Mouse (Mus musculus) embryo, embryonic 9.5 days (tissue): ENCODE measurements at regions not wholly inside any gene's neighbourhood (a gene's known extent, or its start where the extent isn't known, plus 50 kb on each side); places are given as distances from the start of the nearest gene placed in this dataset.

ENCODE experiments used
- DNase-seq: peaks from one replicate; pipeline ENCODE4 v3.0.0-alpha.2; 2017; ENCODE audit errors: extremely low spot score

- no peak for DNase-seq
Measured at GRCm38 (mm10) chr5:91826636-91827035, 136.2 kb downstream of the Rchy1 start.

GRCm38 (mm10) chr5:91822844-91823576 lies 139.9 kb downstream of the Rchy1 start:
- DNase-seq, result no peak

GRCm38 (mm10) chr5:91818800-91819199 lies 144.1 kb downstream of the Rchy1 start:
- DNase-seq, result no peak

- DNase-seq, result no peak
Measured at GRCm38 (mm10) chr5:91818195-91818594, 144.7 kb downstream of the Rchy1 start.

GRCm38 (mm10) chr5:91816376-91816950 lies 146.4 kb downstream of the Rchy1 start:
- no peak for DNase-seq

GRCm38 (mm10) chr5:91814956-91815355 lies 147.9 kb downstream of the Rchy1 start:
- no peak for DNase-seq

- no peak for DNase-seq
Measured at GRCm38 (mm10) chr5:91814417-91814762, 148.5 kb downstream of the Rchy1 start.

GRCm38 (mm10) chr5:91813547-91814416 lies 149.1 kb downstream of the Rchy1 start:
- no peak for DNase-seq

GRCm38 (mm10) chr5:91807070-91808065 lies 155.5 kb downstream of the Rchy1 start:
- DNase-seq, result no peak

GRCm38 (mm10) chr5:91801297-91801980 lies 161.4 kb downstream of the Rchy1 start:
- no peak for DNase-seq

- DNase-seq, result no peak
Measured at GRCm38 (mm10) chr5:91797362-91797761, 165.5 kb downstream of the Rchy1 start.

- no peak for DNase-seq
Measured at GRCm38 (mm10) chr5:91792732-91793131, 170.1 kb downstream of the Rchy1 start.

GRCm38 (mm10) chr5:91790412-91790811 lies 172.5 kb downstream of the Rchy1 start:
- DNase-seq, result no peak

GRCm38 (mm10) chr5:91783966-91784365 lies 178.9 kb downstream of the Rchy1 start:
- DNase-seq, result no peak

- no peak for DNase-seq
Measured at GRCm38 (mm10) chr5:91776971-91777370, 185.9 kb downstream of the Rchy1 start.

GRCm38 (mm10) chr5:91774065-91774464 lies 188.8 kb downstream of the Rchy1 start:
- DNase-seq, result no peak

- DNase-seq, result no peak
Measured at GRCm38 (mm10) chr5:91767886-91768285, 195.0 kb downstream of the Rchy1 start.

- no peak for DNase-seq
Measured at GRCm38 (mm10) chr5:91767060-91767459, 195.8 kb downstream of the Rchy1 start.

GRCm38 (mm10) chr5:91764621-91765020 lies 198.2 kb downstream of the Rchy1 start:
- no peak for DNase-seq

- no peak for DNase-seq
Measured at GRCm38 (mm10) chr5:91762589-91762988, 200.3 kb downstream of the Rchy1 start.

GRCm38 (mm10) chr5:91755958-91756357 lies 206.9 kb downstream of the Rchy1 start:
- no peak for DNase-seq
